Mouse (Mus musculus) heart, embryonic 11.5 days (tissue): ENCODE measurements at regions not wholly inside any gene's neighbourhood (a gene's known extent, or its start where the extent isn't known, plus 50 kb on each side); places are given as distances from the start of the nearest gene placed in this dataset.

ENCODE experiments used
- ATAC-seq: fragments of 200-750 bp; cut with Nextera tagmentation; replicated peaks from 2 replicates; pipeline ENCODE4 v1.8.0; 2017; ENCODE audit warnings: moderate library complexity; ENCODE audit not compliant: insufficient number of reproducible peaks, low FRiP score, low TSS enrichment
- H3K27ac ChIP-seq: fragments of 300-500 bp; sonication (generic); 2 replicates; pipeline ENCODE4 v1.5.1; 2014; ENCODE audit warnings: mild to moderate bottlenecking, low read depth, low read length
- H3K27me3 ChIP-seq: fragments of 300-500 bp; sonication (generic); 2 replicates; pipeline ENCODE4 v1.6.1; 2014; ENCODE audit warnings: mild to moderate bottlenecking, low read length, mixed read lengths; ENCODE audit not compliant: control insufficient read depth, insufficient read depth
- H3K36me3 ChIP-seq: fragments of 300-500 bp; sonication (generic); 2 replicates; pipeline ENCODE4 v1.6.1; 2014; ENCODE audit warnings: mild to moderate bottlenecking, low read length, moderate library complexity, mixed read lengths; ENCODE audit not compliant: control insufficient read depth, insufficient read depth
- H3K4me1 ChIP-seq: fragments of 300-500 bp; sonication (generic); 2 replicates; pipeline ENCODE4 v1.6.1; 2014; ENCODE audit warnings: low read length; ENCODE audit not compliant: control insufficient read depth, insufficient read depth
- H3K4me2 ChIP-seq: fragments of 300-500 bp; sonication (generic); 2 replicates; pipeline ENCODE4 v1.6.1; 2014; ENCODE audit warnings: mild to moderate bottlenecking, moderate library complexity
- H3K4me3 ChIP-seq: fragments of 300-500 bp; sonication (generic); 2 replicates; pipeline ENCODE4 v1.5.1; 2014; ENCODE audit warnings: low read depth, low read length
- H3K9ac ChIP-seq: fragments of 300-500 bp; sonication (generic); 2 replicates; pipeline ENCODE4 v1.6.1; 2014; ENCODE audit warnings: mild to moderate bottlenecking, low read depth, low read length, moderate library complexity
- H3K9me3 ChIP-seq: fragments of 300-500 bp; sonication (generic); replicated peaks from 2 replicates; pipeline ENCODE4 v1.6.1; 2016; ENCODE audit warnings: low read length; ENCODE audit not compliant: control insufficient read depth
- WGBS: fragments of 180-500 bp; shearing (Covaris S2); extraction: QIAGEN DNeasy Blood & Tissue Kit; methylation state at CpG from one replicate; pipeline ENCODE4 v1.1.7; 2014; ENCODE audit not compliant: insufficient replicate concordance; 5-methylcytosine and 5-hydroxymethylcytosine counted together

- Histone ChIP-seq H3K9ac (no peak overlapping the region), H3K4me3 (no peak overlapping the region), H3K36me3 (no peaks in the 10 kb centered on the region), H3K9me3 (no peaks in the 10 kb centered on the region), H3K27me3 (no peaks in the 10 kb centered on the region), H3K4me2 (no peak overlapping the region), H3K4me1 (no peaks in the 10 kb centered on the region), H3K27ac (no peak overlapping the region)
- no peak for ATAC-seq
- WGBS = 62% methylated on average over 7 of the region's 7 CpGs
Observed at GRCm38 (mm10) chr8:112093554-112093953, 78.7 kb upstream of the Gm6793 start.

DNA sequence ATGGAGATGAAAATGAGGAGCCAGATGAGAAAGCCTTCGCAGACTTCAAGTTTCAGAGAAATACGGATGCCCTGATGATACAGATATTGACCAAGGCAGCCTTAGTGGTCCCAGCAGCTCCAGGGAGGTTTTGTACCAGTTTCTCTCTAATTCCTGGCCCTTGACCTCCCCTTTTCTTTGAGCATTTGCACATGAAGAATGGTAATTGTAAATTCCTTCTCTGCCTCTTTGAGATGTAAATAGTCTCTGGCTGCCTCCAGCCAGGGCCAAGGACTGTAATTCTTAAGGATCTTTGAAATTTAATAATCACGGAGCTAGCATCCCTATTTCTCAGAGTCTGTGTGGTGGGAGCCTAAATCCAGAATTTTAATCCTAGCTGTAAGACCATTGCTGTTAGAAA, 78.0 kb upstream of the Gm6793 start:
- Histone ChIP-seq H3K27ac (no peak overlapping the region), H3K27me3 (no peaks in the 10 kb centered on the region), H3K4me3 (no peak overlapping the region), H3K4me2 (no peak overlapping the region), H3K9me3 (no peaks in the 10 kb centered on the region), H3K4me1 (no peaks in the 10 kb centered on the region), H3K36me3 (no peaks in the 10 kb centered on the region), H3K9ac (no peak overlapping the region)
- ATAC-seq = no peak
- 71% methylated on average over 3 of the region's 3 CpGs for WGBS

DNA sequence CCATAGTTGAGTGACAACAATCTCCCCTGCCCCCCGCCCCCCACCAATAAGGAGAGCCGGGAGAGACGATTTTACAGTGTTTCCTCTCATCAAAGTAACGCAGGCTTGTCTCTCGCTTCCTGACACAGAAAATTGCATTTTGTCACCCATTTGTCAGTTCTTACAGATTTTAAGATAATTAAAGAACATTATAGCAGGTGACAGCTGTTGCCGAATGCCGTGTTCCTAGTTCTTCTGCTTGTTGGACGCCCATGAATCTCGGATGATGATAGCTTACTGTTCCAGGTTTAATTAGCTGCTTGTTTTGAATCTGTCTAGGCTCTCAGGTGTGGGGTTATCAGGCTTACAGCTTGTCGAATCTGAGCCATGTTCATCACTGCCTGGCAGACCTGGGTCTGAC, 63.8 kb upstream of the Gm6793 start:
- H3K4me1 ChIP-seq = no peaks in the 10 kb centered on the region
- WGBS = 76% methylated on average over 10 of the region's 10 CpGs
- no peaks in the 10 kb centered on the region for H3K9me3 ChIP-seq
- H3K4me3 ChIP-seq = no peak overlapping the region
- H3K27ac ChIP-seq = no peak overlapping the region
- H3K9ac ChIP-seq = no peak overlapping the region
- H3K27me3 ChIP-seq = no peaks in the 10 kb centered on the region
- no peaks in the 10 kb centered on the region for H3K36me3 ChIP-seq
- no peak for ATAC-seq
- H3K4me2 ChIP-seq = no peak overlapping the region

GRCm38 (mm10) chr8:112072205-112072604, 57.4 kb upstream of the Gm6793 start:
- Histone ChIP-seq H3K9ac (no peak overlapping the region), H3K9me3 (no peaks in the 10 kb centered on the region), H3K27ac (no peak overlapping the region), H3K27me3 (no peaks in the 10 kb centered on the region), H3K4me3 (no peak overlapping the region), H3K4me2 (no peak overlapping the region), H3K4me1 (no peaks in the 10 kb centered on the region), H3K36me3 (no peaks in the 10 kb centered on the region)
- 73% methylated on average over 14 of the region's 14 CpGs for WGBS
- no peak for ATAC-seq

GRCm38 (mm10) chr8:112070251-112070650, 55.4 kb upstream of the Gm6793 start:
- Histone ChIP-seq H3K9ac (no peak overlapping the region), H3K4me3 (no peak overlapping the region), H3K9me3 (no peaks in the 10 kb centered on the region), H3K4me1 (no peaks in the 10 kb centered on the region), H3K4me2 (no peak overlapping the region), H3K27ac (no peak overlapping the region), H3K27me3 (no peaks in the 10 kb centered on the region), H3K36me3 (no peaks in the 10 kb centered on the region)
- no peak for ATAC-seq
- 83% methylated on average over 8 of the region's 8 CpGs for WGBS
